8 mouse cellular contexts compared by ENCODE assay signal in the genomic region with DNA sequence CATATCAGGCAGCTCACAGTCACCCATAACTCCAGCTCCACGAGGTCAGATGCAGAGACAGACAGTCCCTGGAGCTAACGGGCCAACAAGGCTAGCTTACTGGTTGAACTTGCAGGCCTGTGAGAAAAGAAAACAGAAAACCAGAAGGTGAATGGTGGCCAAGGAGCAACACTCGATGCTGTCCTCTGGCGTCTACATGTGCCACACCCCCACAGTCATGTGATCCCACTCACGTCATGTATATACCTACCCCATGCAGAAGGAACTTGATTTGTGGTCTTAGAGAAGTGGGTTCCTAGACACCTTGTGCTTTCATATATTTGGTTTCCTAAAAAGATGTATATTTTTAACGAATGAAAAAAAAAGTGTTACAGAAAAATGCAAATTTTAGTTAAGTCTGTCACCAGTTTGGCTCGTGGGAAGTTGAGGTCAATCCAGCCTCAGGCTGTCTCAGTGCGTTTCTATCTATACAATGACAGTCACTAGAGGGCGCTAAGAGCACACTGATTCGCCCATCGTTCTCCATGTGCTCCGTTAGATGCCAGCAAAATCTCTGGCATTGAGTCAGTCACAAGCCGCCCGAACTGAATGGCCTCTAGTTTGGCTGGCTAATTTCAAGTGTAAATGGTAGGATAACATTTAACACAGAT. TPM values are rescaled to one million over a fixed set of nuclear protein-coding genes. Genes with fewer than 3 reads are reported as not detected.
DNase-seq lines count a peak whose midpoint lies in the region; ATAC-seq and TF ChIP-seq lines count a peak whose summit lies in the region.

No protein-coding gene starts in this region.

- peak; percentile 88 for ATAC-seq in embryonic facial prominence, embryonic 14.5 days (ENCODE audit: low read depth)
- no peak for ATAC-seq in limb, embryonic 15.5 days (ENCODE audit: insufficient number of reproducible peaks, low FRiP score, low TSS enrichment, low read depth)
- peak; percentile 84 for ATAC-seq in midbrain, postnatal 0 days (ENCODE audit: low FRiP score)
- peak; percentile 86 for ATAC-seq in stomach, postnatal 0 days (ENCODE audit: low FRiP score, low TSS enrichment)

- H3K27me3 ChIP-seq in embryonic facial prominence, embryonic 14.5 days (replicated peaks; ENCODE audit: control insufficient read depth, insufficient read depth, low read length) = peaks cover 10% of the 10 kb centered on the region
- peaks cover 12% of the 10 kb centered on the region; the same call in 1 of the 2 replicates for H3K27me3 ChIP-seq in limb, embryonic 15.5 days
- H3K27me3 ChIP-seq in midbrain, postnatal 0 days (ENCODE audit: insufficient read depth, low read length) = peaks cover 3% of the 10 kb centered on the region; the same call in 1 of the 2 replicates
- H3K27me3 ChIP-seq in stomach, postnatal 0 days (ENCODE audit: control insufficient read depth, insufficient read depth, low read length) = no peaks in the 10 kb centered on the region

- H3K4me3 ChIP-seq in embryonic facial prominence, embryonic 14.5 days (ENCODE audit: low read depth, low read length) = no peak overlapping the region
- no peak overlapping the region for H3K4me3 ChIP-seq in limb, embryonic 15.5 days
- H3K4me3 ChIP-seq in midbrain, postnatal 0 days (ENCODE audit: low read depth, low read length) = no peak overlapping the region
- H3K4me3 ChIP-seq in stomach, postnatal 0 days (ENCODE audit: low read depth, low read length) = no peak overlapping the region

- WGBS in embryonic facial prominence, embryonic 14.5 days = 12% methylated on average over 14 of the region's 14 CpGs
- WGBS in limb, embryonic 15.5 days = 11% methylated on average over 14 of the region's 14 CpGs
- WGBS in midbrain, postnatal 0 days = 15% methylated on average over 14 of the region's 14 CpGs
- 13% methylated on average over 14 of the region's 14 CpGs for WGBS in stomach, postnatal 0 days

- no peak overlapping the region for H3K27ac ChIP-seq in embryonic facial prominence, embryonic 14.5 days (replicated peaks; ENCODE audit: low read depth, low read length)
- H3K27ac ChIP-seq in limb, embryonic 15.5 days = no peak overlapping the region
- H3K27ac ChIP-seq in midbrain, postnatal 0 days (ENCODE audit: low read depth, low read length) = no peak overlapping the region
- no peak overlapping the region for H3K27ac ChIP-seq in stomach, postnatal 0 days (replicated peaks)

- H3K36me3 ChIP-seq in embryonic facial prominence, embryonic 14.5 days (ENCODE audit: control insufficient read depth, insufficient read depth, low read length) = no peaks in the 10 kb centered on the region
- no peaks in the 10 kb centered on the region for H3K36me3 ChIP-seq in limb, embryonic 15.5 days
- no peaks in the 10 kb centered on the region for H3K36me3 ChIP-seq in midbrain, postnatal 0 days (ENCODE audit: insufficient read depth, low read length)
- H3K36me3 ChIP-seq in stomach, postnatal 0 days (ENCODE audit: control insufficient read depth, insufficient read depth, low read length) = no peaks in the 10 kb centered on the region

- no peaks in the 10 kb centered on the region for H3K9me3 ChIP-seq in embryonic facial prominence, embryonic 14.5 days (ENCODE audit: control insufficient read depth, low read length)
- H3K9me3 ChIP-seq in limb, embryonic 15.5 days = no peaks in the 10 kb centered on the region
- no peaks in the 10 kb centered on the region for H3K9me3 ChIP-seq in midbrain, postnatal 0 days (ENCODE audit: low read length)
- no peaks in the 10 kb centered on the region for H3K9me3 ChIP-seq in stomach, postnatal 0 days (ENCODE audit: control insufficient read depth, low read length)

- peak overlapping the region; percentile 19; the same call in 1 of the 2 replicates for H3K4me2 ChIP-seq in embryonic facial prominence, embryonic 14.5 days (ENCODE audit: low read depth, low read length)
- peak overlapping the region; percentile 20; the same call in 1 of the 2 replicates for H3K4me2 ChIP-seq in limb, embryonic 15.5 days
- H3K4me2 ChIP-seq in midbrain, postnatal 0 days (ENCODE audit: low read depth, low read length, poor library complexity, severe bottlenecking) = no peak overlapping the region
- H3K4me2 ChIP-seq in stomach, postnatal 0 days (replicated peaks; ENCODE audit: low read depth) = no peak overlapping the region

- peak; percentile 96 for TF ChIP-seq CTCF in midbrain, postnatal 0 days (IDR thresholded peaks at IDR 0.05)
- TF ChIP-seq CTCF in stomach, postnatal 0 days (IDR thresholded peaks at IDR 0.05; ENCODE audit: low read depth) = peak; percentile 95

- TF ChIP-seq EP300 in stomach, postnatal 0 days (optimal IDR thresholded peaks at IDR 0.05) = no peak

- peak; percentile 86 for DNase-seq in CD4-positive, CD25-positive, alpha-beta regulatory T cell, adult 2 months (ENCODE audit: low read depth, low spot score)
- peak; percentile 58 for DNase-seq in adrenal gland, postnatal 25 days
- DNase-seq in embryonic facial prominence, embryonic 14.5 days (ENCODE audit: low spot score) = peak; percentile 93
- peak; percentile 71 to 83 for DNase-seq in heart, adult 9 months (ENCODE audit: low spot score in 2 of 2)
- peak; percentile 85 for DNase-seq in kidney, adult 9 months
- DNase-seq in midbrain, postnatal 0 days (ENCODE audit: low spot score) = peak; percentile 96
- peak; percentile 73 for DNase-seq in stomach, postnatal 0 days (ENCODE audit: low spot score)

- H3K9ac ChIP-seq in embryonic facial prominence, embryonic 14.5 days (ENCODE audit: low read depth, low read length) = no peak overlapping the region
- H3K9ac ChIP-seq in limb, embryonic 15.5 days = no peak overlapping the region
- no peak overlapping the region for H3K9ac ChIP-seq in midbrain, postnatal 0 days (replicated peaks; ENCODE audit: low read length, poor library complexity, severe bottlenecking)
- H3K9ac ChIP-seq in stomach, postnatal 0 days (ENCODE audit: low read length) = no peak overlapping the region

- peaks cover 4% of the 10 kb centered on the region; the same call in 1 of the 2 replicates for H3K4me1 ChIP-seq in embryonic facial prominence, embryonic 14.5 days (ENCODE audit: control insufficient read depth, insufficient read depth, low read length)
- peaks cover 14% of the 10 kb centered on the region for H3K4me1 ChIP-seq in limb, embryonic 15.5 days
- no peaks in the 10 kb centered on the region for H3K4me1 ChIP-seq in midbrain, postnatal 0 days (ENCODE audit: insufficient read depth, low read length)
- 0 out of 2 replicates have a peak, but pooled peaks cover 4% of the 10 kb centered on the region for H3K4me1 ChIP-seq in stomach, postnatal 0 days (replicated peaks; ENCODE audit: control insufficient read depth, insufficient read depth)

RNA-seq across cellular contexts. Expression of gene Cldn11, which starts 4.0 kb away (rescaled TPM):
- 6.6 and 9.4 TPM in 2 replicates for total RNA-seq in adrenal gland, postnatal 25 days (2021)
- polyA plus RNA-seq in embryonic facial prominence, embryonic 14.5 days (2014; fragmentation: Nextera tagmentation; extraction: Ambion mirVana) = 59.9 and 65.7 TPM in 2 replicates
- 8.3 and 8.7 TPM in 2 replicates for polyA plus RNA-seq in limb, embryonic 15.5 days (2015; fragmentation: Nextera tagmentation; extraction: Ambion mirVana)
- total RNA-seq in midbrain, postnatal 0 days (2014; rRNA removed) = 45.6 and 60.4 TPM in 2 replicates
- 45.5 and 47.2 TPM in 2 replicates for polyA plus RNA-seq in midbrain, postnatal 0 days (2015; fragmentation: Nextera tagmentation; extraction: Ambion mirVana)
- 0.50 and 0.88 TPM in 2 replicates for polyA plus RNA-seq in stomach, postnatal 0 days (2015; fragmentation: Nextera tagmentation; extraction: Ambion mirVana)

RNA-seq across cellular contexts. Expression of gene Skil, which starts 50.9 kb away (rescaled TPM):
- total RNA-seq in adrenal gland, postnatal 25 days (2021) = 32.9 and 39.3 TPM in 2 replicates
- 20.8 and 21.1 TPM in 2 replicates for polyA plus RNA-seq in embryonic facial prominence, embryonic 14.5 days (2014; fragmentation: Nextera tagmentation; extraction: Ambion mirVana)
- polyA plus RNA-seq in limb, embryonic 15.5 days (2015; fragmentation: Nextera tagmentation; extraction: Ambion mirVana) = 18.0 and 22.0 TPM in 2 replicates
- total RNA-seq in midbrain, postnatal 0 days (2014; rRNA removed) = 39.4 and 46.8 TPM in 2 replicates
- polyA plus RNA-seq in midbrain, postnatal 0 days (2015; fragmentation: Nextera tagmentation; extraction: Ambion mirVana) = 24.7 and 28.5 TPM in 2 replicates
- 16.4 and 20.8 TPM in 2 replicates for polyA plus RNA-seq in stomach, postnatal 0 days (2015; fragmentation: Nextera tagmentation; extraction: Ambion mirVana)

Comparison
In these comparisons a context has a peak if more than half of its experiments do, and no peak if none do; other contexts are left out.
1. H3K4me2 ChIP-seq: peak in embryonic facial prominence, embryonic 14.5 days (single experiment) and limb, embryonic 15.5 days (single experiment); none in midbrain, postnatal 0 days (single experiment) and stomach, postnatal 0 days (single experiment).
2. Peak in every context shown above with its lines, with median percentiles within 50 percentile points of each other: DNase-seq.